Mouse (Mus musculus): Measurements from ENCODE around the gene Slc7a14.
A peak's percentile ranks its signal among the peaks of the same experiment; 100 is the strongest.
"Not testable (repeated sequence)": the region's sequence is repeated elsewhere in the genome, so short reads cannot be mapped to it uniquely, and the experiment has no call there.

The Slc7a14 gene

DNA sequence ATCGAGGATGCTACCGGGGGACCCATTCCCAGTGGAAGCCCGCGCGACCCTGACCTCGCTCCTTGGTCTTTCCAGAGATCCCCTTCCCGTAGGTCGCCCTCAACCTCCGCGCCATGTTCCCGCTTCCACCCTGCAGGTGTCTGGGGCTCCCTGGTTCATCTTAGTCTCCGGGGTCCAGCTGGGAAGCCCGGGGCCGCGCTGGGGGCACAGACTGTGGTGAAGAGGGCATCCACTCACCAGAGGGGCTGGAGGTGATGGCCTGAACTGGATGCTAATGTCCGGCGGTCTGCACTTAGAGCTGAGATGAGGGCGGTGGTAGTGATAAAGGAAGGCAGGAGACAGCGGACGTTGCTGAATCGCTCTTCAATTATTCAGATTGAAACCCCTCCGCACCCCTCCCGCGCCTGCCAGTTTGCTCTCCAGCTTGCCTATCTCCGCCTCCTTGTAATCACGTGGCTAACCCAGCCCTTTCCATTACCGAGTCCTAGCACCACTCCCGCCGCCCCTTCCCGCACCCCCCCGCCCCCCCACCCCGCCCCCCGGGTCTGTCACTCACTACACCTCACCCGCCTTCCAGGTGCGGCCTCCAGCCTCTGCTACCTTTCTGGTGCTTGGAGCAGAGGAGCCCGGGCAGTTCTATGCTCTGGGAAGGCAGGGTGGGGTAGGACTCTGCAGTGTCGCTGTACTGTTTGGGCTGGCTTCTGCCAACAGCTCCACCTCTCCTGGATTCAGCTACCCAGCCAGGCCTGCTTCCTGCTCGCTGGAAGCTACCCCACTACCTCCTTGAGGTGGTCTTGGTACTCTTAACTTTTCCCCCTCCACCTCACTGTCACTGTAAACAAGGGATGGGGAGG lies at the start of gene Slc7a14:
Gene Slc7a14, minus strand, starts transcription at position 445 of the 854 bp plus-strand sequence.
- DNase-seq, result no peak

DNA sequence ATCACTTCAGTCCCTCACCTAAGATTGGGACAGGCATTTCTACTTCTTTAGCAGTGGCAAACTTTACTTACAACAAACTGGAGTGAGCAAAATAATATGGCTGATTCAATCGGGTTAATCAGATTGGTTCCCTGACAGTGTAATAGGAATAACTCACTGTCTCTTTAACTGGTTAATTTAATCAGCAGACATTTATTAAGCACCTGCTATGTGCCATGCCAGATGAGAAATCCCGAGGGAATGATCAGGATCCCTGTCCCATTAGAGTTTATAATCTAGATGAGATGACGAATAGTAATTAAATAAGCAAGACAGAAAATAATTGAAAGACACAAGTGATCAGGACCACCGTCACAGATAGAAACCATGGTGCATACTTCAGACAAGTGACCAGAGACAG lies 36.4 kb upstream of the Slc7a14 start:
- DNase-seq, result no peak

DNA sequence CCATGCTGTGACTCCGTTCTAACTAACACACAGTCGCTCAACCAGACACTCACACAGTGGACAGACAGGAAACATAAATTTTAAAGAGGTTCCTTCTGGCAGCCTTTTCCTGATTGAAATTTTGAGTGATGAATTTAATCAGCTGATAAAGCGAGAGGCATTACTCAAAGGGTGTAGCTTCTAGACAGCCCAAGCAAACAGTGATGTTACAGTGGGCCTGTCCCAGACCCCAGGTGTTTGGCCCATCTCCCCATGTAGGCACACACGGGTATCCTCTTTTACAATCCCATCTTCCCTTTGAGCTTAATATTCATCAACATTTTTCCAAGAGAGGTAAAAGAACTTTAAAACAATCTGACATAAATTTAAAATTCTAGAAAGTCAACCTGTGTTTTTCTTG lies 35.6 kb upstream of the Slc7a14 start:
- DNase-seq, result no peak

DNA sequence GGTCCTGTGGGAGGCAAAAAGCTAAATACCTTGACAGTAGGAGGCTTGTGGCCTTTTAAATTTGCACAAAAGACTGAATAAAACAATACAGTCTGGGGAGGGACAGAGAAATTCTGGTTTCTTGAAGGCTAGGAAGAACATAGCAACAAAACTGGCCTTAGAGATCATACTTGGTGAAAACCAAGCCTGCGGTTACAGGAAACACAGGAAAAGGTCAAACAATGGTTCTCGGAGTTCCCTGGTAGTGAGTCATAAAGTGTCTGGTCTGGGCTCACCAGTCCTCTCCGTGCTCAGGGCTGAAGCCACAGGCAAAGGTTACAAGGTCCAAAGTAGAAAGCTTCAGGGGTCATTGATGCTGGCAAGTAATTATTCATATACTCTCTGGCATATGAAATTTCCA lies 29.1 kb upstream of the Slc7a14 start:
- no peak for DNase-seq

DNA sequence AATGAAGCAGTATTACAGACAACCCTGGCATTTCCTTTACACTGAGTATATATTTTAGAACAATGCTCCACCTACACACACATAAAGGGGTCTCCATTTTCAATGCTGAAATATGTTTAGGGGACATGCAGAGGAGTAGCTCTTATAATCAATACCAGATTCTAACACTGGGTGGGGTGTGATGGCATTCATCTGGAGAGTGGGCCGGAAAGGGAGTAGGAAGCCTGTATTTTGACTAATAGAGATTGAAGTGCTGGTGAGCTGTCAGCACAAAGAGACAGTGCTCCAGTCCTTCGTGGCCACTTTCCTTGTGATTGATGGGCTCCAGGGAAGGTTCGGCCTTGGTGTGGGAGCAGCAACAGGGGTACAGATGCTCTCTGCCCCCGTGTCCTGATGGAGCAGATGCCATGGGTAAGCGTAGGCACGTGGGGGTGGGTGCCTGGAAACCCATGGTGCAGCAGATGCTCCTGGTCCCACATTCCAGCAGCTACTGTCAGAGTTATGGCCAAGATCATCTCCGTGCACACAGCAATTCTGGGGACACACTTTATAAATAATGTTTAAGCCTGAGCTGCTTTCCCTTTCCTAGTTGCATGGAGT lies 18.2 kb upstream of the Slc7a14 start:
- no peak for DNase-seq

DNA sequence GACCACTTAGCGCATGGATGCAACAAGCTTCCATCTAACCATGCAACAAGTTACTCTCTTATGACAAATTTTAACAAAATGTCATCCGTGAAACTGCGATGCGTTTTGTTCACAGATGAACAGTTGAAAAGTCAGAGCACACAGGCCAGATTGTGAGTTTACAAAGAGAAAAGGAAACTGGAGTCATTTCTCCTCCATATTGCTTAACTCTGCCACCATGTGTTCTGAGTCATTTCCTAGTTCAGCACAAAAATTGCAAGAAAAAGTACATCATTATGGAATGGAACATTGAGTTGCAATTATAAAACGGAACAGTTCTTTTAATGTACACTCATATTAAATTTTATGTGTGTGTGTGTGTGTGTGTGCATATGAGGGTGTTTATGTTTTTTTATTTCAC lies 17.6 kb upstream of the Slc7a14 start:
- DNase-seq, result no peak

DNA sequence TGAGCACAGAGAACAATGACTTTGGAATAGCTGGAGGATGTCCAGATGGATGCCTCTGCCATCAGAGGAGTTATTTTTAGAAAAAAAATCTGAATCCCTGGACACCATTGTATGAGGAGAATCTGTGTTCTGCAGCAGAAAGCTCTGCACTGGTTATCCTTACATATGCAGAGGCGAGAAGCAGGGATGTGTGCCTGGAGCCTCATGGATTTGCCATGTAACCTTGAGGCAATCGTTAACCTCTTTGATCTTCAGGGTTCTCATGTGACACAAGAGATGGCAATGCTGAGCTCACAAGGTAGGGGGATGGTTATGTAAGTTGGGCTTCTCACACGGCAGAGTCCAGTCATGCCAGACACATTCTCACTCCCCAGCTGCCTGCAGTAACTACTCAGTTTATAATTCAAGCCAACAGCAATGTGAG lies 14.1 kb upstream of the Slc7a14 start:
- no peak for DNase-seq

DNA sequence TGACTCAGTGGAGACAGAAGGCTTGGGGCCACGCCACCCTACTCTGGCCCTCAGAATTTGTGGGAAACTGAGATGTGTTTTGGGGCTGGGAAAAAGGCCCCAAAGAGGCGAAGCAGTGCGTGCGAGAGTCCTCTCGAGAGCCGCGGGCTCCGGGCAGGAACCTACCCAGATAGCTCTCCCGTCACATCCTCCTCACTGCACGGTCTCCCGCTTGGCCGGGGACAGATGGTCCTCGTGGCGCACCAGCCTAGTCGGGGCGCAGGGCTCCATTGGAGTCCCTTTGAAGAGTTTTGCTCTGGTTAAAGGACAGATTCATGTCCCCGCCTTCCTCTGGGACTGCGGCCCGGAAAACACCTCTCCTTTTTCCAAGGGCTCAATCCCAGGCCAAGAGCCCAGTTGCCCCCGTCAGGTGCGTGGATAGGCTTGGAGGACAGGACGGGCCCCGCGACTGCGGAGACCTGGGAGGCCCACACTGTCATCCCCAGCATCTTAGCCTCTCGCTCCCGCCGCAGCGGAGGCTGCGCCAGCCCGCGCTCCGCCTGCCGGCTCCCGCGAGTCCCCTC lies 726 bp downstream of the Slc7a14 start:
- no peak for DNase-seq

DNA sequence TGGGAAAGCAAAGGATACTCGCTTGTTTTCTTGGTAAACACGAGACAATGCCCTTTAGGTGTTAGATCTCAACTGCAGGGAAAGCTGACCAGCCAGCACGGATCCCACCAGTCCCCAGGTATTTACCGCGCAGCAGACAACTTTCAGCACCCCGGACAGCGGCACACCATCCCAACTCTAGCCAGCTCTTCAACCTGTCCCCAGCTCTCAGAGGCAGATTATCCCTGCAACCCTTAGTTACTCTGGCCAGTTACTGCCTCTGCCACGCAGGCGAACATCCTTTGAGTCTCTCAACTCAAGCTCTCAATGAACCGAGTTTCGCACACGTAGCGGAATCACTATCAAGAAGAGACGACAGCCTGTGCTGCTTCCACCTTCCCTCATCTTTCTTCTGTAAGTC lies 1.3 kb downstream of the Slc7a14 start:
- DNase-seq, result peak; percentile 46

DNA sequence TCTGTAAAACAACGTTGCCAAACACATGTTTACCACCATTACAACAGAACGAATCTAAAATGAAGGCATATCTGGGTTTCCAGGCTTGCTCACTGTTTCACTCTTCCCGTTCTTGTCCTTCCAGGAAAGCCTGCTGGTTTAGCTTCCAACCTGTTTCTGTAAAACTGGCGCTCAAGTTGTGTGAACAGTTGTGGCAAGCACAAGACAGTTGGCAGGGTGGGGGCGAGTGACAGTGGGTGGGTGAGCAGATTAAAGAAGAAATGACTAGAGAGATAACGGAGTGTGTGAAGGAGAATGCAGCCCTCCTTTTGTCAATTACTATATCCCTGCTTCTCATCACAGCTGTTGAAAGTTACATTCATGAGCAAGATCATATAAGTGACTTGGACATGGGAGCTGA lies 2.2 kb downstream of the Slc7a14 start:
- DNase-seq, result no peak

DNA sequence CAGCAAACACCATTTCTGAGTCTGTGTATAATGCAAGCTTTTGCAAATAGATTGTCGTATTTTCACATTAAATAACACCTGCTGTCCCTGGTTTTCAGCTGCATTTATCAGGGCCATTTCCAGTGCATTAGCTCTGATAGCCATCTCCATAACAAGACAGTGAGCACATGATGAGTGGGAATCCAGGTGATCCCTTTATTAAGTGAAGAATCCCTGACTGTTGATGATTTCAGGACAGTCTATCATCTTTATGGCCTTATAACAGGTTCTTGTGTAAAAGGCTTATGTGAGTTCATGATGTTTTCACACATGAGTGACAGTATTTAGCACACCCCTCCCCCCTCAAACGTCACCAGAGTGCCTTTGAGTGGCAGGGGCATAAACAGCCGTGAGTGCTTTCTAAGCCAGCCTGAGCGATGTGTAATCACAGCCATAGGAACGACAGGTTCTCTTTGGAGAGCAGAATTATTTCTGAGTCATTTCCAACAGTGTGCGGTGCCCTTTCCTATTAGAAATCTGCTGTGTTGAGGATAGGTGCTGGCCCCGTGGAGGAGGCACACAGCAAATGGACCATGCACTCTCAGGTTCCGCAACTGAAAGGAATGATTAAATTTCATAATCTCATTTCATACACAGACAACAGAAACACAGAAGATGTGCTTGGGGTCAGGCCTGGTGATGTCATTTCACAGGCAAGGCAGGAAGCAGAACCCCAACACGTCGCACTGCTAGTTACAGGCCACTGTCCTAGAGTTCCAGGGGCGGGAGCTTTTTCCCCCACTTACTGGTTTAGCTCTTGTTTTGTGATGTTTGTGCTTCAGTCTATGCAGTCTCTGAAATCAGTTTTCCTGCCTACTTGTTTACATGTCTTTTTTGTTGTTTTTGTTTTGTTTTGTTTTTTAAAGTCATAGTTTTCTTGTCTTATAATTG lies 18.2 kb downstream of the Slc7a14 start:
- DNase-seq, result no peak

DNA sequence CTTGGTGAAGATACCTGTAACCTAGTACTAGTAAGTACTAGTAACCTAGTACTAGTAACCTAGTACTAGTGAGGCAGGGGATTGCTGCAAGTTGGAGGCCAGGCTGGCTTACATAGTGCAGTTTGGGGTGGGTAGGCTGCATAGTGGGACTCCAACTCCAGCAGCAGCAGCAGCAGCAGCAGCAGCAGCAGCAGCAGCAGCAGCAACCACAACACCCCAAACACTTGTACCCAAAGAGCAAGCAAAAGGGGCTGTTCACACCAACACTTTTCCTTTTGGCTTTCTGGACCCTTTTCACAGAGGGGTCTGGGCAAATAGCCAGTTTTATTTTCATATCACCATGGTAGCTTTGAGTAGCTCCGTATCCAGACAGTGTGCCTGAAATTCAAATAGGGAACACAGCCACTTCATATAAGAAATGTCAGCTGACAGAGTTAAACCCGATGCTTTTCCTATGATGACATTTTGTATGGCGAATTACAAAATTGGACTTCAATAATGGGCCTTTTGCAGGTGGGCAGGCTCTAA lies 22.7 kb downstream of the Slc7a14 start:
- no peak for DNase-seq

DNA sequence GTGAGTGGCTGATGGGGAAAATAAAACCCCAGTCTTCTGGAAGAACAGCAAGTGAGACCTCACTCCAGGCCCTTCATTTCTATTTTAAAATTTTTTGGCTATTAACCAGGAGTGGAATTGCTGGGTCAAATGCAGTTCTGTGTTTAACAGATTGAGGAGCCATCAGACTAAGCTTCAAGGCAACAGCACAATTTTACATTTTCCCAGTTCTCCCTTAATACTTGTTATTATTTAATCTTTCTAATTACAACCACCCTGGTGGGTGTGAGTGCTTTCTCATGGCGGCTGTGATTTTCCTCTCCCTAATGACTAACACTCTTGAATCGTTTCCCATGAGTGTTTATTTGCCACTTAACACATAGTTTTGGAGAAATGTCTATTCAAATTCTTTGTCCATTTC lies 29.1 kb downstream of the Slc7a14 start:
- no peak for DNase-seq

DNA sequence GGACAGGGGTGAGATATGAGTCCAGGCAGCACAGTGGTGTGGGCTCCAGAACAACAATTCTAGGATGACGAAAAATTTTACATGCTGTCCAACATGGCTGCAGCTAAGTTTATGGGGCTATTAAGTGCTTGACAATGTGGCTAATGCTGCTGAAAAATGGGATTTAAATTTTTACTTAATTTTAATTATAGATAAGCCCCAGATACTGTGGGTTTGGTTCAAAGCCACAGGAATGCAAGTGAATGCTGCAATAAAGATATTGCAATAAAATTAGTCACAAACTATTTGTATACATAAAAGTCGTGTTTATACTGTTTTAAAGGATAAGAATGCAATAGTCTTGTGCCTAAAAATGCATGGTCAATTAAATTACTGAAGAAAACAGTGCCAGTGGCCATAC lies 35.3 kb downstream of the Slc7a14 start:
- DNase-seq, result no peak

DNA sequence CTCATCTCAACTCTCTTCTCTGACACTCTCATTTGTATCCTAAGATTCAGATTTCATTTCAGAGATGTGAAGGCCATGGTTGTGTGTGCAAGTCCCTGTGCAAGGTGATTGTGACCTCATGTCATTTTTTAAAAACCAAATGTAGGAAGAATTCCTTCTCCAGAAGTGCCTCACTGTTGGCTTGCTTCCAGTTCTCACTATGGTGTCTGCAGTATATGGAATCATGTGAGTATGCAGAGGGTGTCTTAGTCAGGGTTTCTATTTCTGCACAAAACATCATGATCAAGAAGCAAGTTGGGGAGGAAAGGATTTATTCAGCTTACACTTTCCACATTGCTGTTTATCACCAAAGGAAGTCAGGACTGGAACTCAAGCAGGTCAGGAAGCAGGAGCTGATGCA lies 36.9 kb downstream of the Slc7a14 start:
- not testable (repeated sequence) for DNase-seq

DNA sequence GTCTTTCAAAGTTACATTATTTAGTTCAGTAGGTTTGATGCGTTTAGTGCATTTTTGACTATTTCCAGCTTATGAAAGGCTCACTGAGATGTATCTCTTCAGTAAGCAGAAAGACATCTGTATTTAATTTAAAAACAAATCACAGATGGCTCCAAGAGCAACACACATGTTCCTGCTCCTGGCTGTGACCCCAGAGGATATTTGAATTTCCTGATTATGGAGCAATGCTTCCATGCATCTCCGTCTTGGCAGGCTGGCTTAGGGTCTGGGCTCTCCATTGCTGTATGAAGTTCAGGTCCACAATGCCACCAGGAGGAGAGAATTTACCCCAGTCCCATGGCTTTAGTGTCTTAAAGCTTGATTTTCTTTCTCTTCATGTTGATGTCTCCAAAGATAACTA lies 37.5 kb downstream of the Slc7a14 start:
- DNase-seq, result no peak

DNA sequence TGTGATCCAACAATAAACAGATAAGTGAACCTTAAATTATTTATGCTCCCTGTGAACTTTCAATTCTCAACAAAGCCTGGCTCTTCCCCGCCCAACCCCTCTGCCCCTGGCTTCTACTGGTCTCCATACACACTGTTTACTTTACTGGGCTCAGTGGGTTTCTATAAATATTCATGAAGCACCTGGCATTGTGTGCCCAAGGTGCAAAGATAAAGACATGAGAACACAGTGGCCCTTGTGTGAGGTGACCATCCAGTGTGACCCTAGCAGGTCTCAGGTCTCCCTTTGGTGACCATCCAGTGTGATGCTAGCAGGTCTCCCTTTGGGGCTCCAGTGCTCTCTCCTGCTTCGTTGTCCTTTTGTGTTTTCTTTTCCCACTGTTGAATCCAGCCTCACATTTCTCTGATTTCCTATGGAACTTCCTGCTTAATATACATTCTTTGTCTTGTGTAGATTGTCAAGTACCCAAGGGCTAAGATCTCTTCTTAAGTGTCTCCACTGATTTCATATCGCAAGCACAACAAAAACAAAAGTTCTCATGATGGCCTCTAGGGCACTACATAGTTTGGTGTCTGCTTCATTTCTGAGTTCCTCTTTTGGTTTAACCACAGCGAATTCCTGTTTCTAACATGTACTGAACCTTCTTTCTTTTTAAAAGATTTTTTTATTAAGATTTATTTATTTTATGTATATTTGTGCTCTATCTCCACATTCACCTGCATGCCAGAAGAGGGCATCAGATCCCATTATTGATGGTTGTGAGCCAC lies 40.4 kb downstream of the Slc7a14 start:
- no peak for DNase-seq

DNA sequence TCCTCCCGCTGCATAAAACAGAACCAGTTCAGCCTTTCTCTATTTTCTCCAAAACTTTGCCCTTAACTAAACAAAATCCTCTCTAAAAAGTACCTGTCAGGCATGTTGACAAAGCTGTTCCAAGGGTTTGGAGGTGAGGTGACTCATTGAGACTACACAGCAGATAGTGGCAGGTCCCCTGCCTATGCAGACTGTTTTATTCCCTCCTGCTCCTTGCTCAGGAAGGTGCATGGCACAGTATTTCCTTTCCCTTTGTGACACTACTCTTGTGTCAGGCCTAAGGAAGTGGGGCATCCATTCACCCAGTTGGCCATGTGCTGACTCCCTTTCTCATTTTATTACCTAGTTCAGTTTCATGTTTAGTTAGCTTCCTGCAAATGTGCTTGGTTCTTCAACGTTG lies 42.3 kb downstream of the Slc7a14 start:
- DNase-seq, result no peak

DNA sequence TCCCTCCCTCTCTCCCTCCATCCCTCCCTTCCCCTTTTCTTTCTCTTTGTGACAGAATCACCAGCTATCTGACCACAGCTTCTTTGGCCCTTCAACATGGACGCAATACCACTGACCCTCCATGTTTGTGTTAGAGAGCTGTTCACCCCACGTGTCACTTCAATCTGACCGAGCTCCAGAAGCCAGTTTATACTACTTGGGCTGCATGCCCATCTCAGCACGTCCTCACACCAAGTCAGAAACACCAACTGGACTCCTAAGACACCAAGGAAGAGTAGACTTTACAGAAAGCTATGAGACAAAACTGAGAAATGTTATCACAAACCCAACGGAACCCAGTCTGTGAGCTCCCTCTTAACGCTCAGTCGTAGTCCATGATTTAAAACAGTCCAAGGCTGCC lies 43.2 kb downstream of the Slc7a14 start:
- no peak for DNase-seq

DNA sequence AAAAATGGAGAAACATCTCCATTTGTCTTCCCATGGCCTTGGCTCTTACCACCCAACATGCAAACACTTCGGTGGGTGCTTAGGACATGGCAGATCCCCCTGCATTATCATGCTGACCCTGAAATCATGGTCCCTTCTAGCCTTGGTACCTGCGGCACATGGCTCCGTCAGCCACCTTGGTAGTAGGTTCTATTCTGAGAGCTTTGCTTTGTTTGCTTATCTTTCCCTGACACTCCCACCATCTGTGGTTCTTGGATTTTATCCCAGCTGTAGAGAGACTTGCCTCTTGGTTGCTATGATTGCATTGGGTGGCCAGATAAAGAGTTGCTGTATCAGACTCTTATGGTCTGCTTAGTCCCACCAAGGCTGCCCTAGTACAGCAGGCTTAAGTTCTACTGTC lies 46.6 kb downstream of the Slc7a14 start:
- DNase-seq, result no peak

DNA sequence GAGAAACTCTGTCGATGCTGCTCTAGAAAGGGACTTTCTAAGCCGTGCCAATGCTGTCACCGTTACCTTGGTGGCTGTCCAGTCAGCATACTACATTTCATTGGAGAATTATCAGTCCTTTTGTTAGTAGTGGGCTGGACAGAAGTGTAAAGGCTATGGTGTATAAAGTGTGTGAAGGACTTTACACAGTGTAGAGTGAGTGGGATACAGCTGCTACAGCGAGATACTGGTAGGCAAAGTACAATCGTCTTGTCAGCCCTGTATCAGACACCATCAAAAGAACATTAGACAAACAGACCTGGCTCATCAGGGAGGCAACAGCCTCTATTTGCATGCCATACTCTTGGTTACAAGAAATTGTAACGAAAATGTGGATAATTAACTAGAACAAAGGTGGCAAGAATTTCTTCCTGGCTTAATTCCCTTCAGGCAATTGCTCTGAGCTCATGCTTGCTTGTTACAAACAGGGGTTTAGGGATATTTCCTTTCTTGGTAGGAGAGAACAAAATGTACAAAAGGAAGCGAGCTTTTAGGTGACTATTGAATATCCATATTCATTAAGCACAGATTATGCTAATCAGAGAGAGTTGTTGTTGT lies 48.7 kb downstream of the Slc7a14 start:
- DNase-seq, result no peak

DNA sequence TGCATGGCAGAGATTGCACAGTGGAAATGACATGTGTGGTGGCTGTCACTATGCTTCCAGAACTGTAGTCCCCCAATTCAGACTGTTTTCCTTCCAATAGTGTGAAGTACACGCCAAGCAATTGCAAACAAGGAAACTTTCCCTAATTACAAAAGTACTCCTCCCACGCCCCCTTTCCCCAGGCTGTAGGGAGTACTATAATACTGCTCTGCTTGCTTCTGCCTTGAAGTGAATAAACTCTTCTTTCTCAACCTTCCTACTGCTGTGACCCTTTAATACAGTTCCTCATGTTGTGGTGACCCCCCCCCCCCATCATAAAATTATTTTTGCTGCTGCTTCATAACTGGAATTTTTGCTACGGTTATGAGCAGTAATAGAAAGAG lies 49.2 kb downstream of the Slc7a14 start:
- no peak for DNase-seq

Data from kidney, postnatal 14 days (tissue).